Mouse (Mus musculus) frontal cortex, adult 2 months (tissue): Measurements from ENCODE around the gene Pex26. TPM values are rescaled to one million over a fixed set of nuclear protein-coding genes. Genes with fewer than 3 reads are reported as not detected.

Source experiments
- DNase-seq, 2 experiments: peaks; one replicate each; pipeline ENCODE4 v3.0.0; 2022; ENCODE audit warnings: low spot score in 1 of 2; ENCODE audit errors: extremely low spot score in 1 of 2
- polyA plus RNA-seq: library from polyadenylated mRNA; depleted of rRNA; stranded (reverse); fragments of >200 nt; gene quantifications from 2 replicates; pipeline ENCODE4 v1.2.3, GENCODE M21; 2012

Pex26 gene
- polyA plus RNA-seq, 1 experiment, result 14.0 TPM

- DNase-seq, result no peak
Observed at GRCm38 (mm10) chr6:121202026-121202425, 18.6 kb downstream of the Pex26 start.

- no peak for DNase-seq
Observed at GRCm38 (mm10) chr6:121206481-121206880, 23.0 kb downstream of the Pex26 start.

GRCm38 (mm10) chr6:121209584-121209983, 26.1 kb downstream of the Pex26 start:
- no peak for DNase-seq

- DNase-seq, result peak; percentile 55 to 73
Observed at GRCm38 (mm10) chr6:121210149-121210925, 26.9 kb downstream of the Pex26 start, which contains the start of gene Tuba8. TSS of gene Tuba8 (plus strand) at chr6:121210696.

GRCm38 (mm10) chr6:121210926-121211289, 27.4 kb downstream of the Pex26 start:
- no peak for DNase-seq

GRCm38 (mm10) chr6:121211743-121212142, 28.3 kb downstream of the Pex26 start:
- no peak for DNase-seq

- no peak for DNase-seq
Observed at GRCm38 (mm10) chr6:121212988-121213387, 29.5 kb downstream of the Pex26 start.

GRCm38 (mm10) chr6:121214221-121214620, 30.8 kb downstream of the Pex26 start:
- DNase-seq, result no peak

- DNase-seq, result no peak
Observed at GRCm38 (mm10) chr6:121214667-121215330, 31.3 kb downstream of the Pex26 start.

- peak in 1 of 2 experiments; percentile 14 for DNase-seq
Observed at GRCm38 (mm10) chr6:121215336-121215735, 31.9 kb downstream of the Pex26 start.

GRCm38 (mm10) chr6:121215896-121216295, 32.4 kb downstream of the Pex26 start:
- peak in 1 of 2 experiments; percentile 30 for DNase-seq

- DNase-seq, result no peak
Observed at GRCm38 (mm10) chr6:121216589-121217255, 33.3 kb downstream of the Pex26 start.

- no peak for DNase-seq
Observed at GRCm38 (mm10) chr6:121218002-121218401, 34.5 kb downstream of the Pex26 start.

GRCm38 (mm10) chr6:121219406-121219805, 35.9 kb downstream of the Pex26 start:
- DNase-seq, result no peak

GRCm38 (mm10) chr6:121220181-121220580, 36.7 kb downstream of the Pex26 start:
- DNase-seq, result no peak

GRCm38 (mm10) chr6:121221876-121222597, 38.6 kb downstream of the Pex26 start:
- no peak for DNase-seq

- DNase-seq, result no peak
Observed at GRCm38 (mm10) chr6:121223001-121223400, 39.5 kb downstream of the Pex26 start.

- no peak for DNase-seq
Observed at GRCm38 (mm10) chr6:121224067-121224466, 40.6 kb downstream of the Pex26 start.

GRCm38 (mm10) chr6:121224993-121225392, 41.5 kb downstream of the Pex26 start:
- no peak for DNase-seq

GRCm38 (mm10) chr6:121226043-121226442, 42.6 kb downstream of the Pex26 start:
- DNase-seq, result no peak

GRCm38 (mm10) chr6:121226744-121227143, 43.3 kb downstream of the Pex26 start:
- no peak for DNase-seq
